Mouse (Mus musculus): ENCODE results near the gene Zfp931. TPM values are rescaled to one million over a fixed set of nuclear protein-coding genes. Genes with fewer than 3 reads are reported as not detected.
"Not testable (repeated sequence)": the region's sequence is repeated elsewhere in the genome, so short reads cannot be mapped to it uniquely, and the experiment has no call there.

The Zfp931 gene
- total RNA-seq, 2 experiments from 2014 or later: 10.7 to 12.2 TPM

- DNase-seq; intact Hi-C loops (cut with DNase I): not testable (repeated sequence)
Observed at GRCm38 (mm10) chr2:178019486-178019885, 58.8 kb downstream of the Zfp931 start.

Other genes starting within 250 kb of the Zfp931 start
- gene Gm14325, start 238.1 kb downstream of the Zfp931 start, total RNA-seq (2021): 10 to 100 TPM; 75.3 to 88.1 TPM
- gene Gm14327, start 181.4 kb downstream of the Zfp931 start, total RNA-seq (2021): 10 to 100 TPM; 41.4 to 50.0 TPM
- under 1 TPM in 1 of 2 experiments, not detected in 1; 0.78 TPM for gene Zfp972, start 152.9 kb downstream of the Zfp931 start, total RNA-seq (2021)
- 10 to 100 TPM; 38.3 to 40.4 TPM for gene Gm14326, start 121.2 kb downstream of the Zfp931 start, total RNA-seq (2021)
- gene Zfp971, start 55.2 kb downstream of the Zfp931 start, total RNA-seq (2021): 10 to 100 TPM; 86.7 to 94.3 TPM
- gene Phactr3, start 40.5 kb upstream of the Zfp931 start, total RNA-seq (2021): 1 to 10 TPM in 1 of 2 experiments, under 1 TPM in 1; 0.97 to 1.5 TPM

All from heart, postnatal 36 days (tissue).